Mouse (Mus musculus) embryo, embryonic 9.5 days (tissue): Measurements from ENCODE around the gene Lrp2bp.

Experiments used
- DNase-seq: peaks from one replicate; pipeline ENCODE4 v3.0.0-alpha.2; 2017; ENCODE audit errors: extremely low spot score

Lrp2bp gene

GRCm38 (mm10) chr8:46024392-46024791, 25.3 kb downstream of the Lrp2bp start:
- no peak for DNase-seq

- DNase-seq: no peak
Measured at GRCm38 (mm10) chr8:46036217-46036616, 37.1 kb downstream of the Lrp2bp start.

GRCm38 (mm10) chr8:46039666-46040065, 40.6 kb downstream of the Lrp2bp start:
- DNase-seq: no peak

- no peak for DNase-seq
Measured at GRCm38 (mm10) chr8:46040260-46040659, 41.2 kb downstream of the Lrp2bp start.

- no peak for DNase-seq
Measured at GRCm38 (mm10) chr8:46072798-46073197, 73.7 kb downstream of the Lrp2bp start.

GRCm38 (mm10) chr8:46073540-46074140, 74.5 kb downstream of the Lrp2bp start:
- no peak for DNase-seq

GRCm38 (mm10) chr8:46075223-46075622, 76.1 kb downstream of the Lrp2bp start:
- DNase-seq: no peak

- DNase-seq: no peak
Measured at GRCm38 (mm10) chr8:46078866-46079265, 79.8 kb downstream of the Lrp2bp start.
